Mouse (Mus musculus) urinary bladder, postnatal 4 days (tissue): ENCODE data around the gene Fosl1.

Experiments
- DNase-seq, 2 experiments: peaks; one replicate each; pipeline ENCODE4 v3.0.0; 2021 to 2022; ENCODE audit warnings: low spot score in 2 of 2

Fosl1 gene

DNA sequence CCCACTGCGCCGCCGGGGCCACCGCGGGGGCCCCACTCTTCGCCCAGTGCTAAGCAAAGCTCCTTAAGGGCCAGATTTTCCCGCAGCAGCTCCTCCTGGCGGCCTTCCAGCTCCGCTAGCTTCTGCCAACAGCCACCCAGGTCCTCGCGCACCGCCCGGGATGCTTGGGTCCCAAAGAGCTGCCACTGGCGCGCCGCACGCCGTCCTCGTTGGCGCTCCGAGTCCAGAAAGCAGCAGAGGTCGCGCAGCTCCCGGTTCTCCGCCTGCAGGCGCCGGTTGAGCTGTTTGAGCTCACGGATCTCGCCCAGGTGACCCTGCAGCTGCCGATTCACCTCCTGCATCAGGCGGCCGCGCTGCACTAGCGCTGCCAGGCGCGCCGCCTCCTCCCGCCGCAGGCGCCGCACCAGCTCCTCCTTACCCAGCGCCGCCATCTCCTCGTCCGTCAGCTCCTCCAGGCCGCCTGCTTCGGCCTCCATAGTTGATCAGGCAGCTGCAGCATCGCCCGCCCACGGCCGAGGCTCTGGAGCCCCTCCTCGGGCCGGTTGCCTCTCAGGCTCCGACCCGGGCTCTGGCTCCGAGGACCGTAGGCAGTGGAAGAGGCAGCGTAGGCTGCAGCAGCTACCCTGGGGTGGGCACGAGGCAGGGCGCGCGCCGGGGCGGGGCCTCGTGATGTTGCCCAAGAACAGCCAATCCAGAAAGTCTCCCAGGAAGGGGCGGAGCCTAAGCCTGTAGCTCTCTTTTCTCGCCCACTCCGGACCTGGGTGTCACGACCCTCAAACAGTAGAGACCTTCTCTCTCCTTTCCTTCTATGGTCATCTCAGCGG lies 9.8 kb downstream of the Fosl1 start:
- peak; percentile 93 for DNase-seq

DNA sequence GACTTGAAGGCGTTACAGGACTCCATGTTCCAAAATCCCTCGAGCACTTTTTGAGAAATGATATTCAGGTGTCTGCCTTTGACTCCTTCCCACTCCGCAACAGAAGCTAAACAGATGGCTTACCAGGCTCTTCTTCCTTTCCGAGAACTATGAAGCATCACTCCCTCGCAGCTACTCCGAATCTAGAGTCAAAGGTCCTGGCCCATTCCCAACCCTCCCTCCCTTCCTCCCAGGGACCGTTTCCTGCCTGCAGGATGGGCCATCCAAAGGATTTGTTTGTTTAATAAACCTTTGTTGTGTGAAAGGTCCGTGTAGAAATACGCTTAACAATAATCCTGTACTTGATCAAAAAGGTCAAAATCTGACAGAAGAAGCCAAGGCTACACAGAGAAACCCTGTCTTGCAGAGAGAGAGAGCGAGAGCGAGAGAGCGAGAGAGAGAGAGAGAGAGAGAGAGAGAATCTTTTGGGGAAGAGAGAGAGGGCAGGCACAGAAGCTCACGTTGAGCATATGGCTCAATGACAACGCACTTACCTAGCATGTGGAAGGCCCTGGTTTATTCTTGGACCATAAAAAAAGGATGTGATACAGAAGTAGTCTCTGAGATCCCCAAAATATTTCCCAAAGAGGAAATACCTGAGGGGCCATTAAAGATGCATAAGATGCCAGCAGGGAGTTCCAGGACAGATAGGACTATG lies 10.5 kb downstream of the Fosl1 start, which contains the start of gene Ccdc85b:
Gene Ccdc85b (minus strand): TSS at position 149 of the 697 bp plus-strand sequence.
- no peak for DNase-seq

- no peak for DNase-seq
Measured at GRCm38 (mm10) chr19:5459019-5459418, 11.7 kb downstream of the Fosl1 start.

- DNase-seq = no peak
Measured at GRCm38 (mm10) chr19:5459896-5460295, 12.5 kb downstream of the Fosl1 start.

GRCm38 (mm10) chr19:5460465-5460911 lies 13.1 kb downstream of the Fosl1 start, which contains the start of gene Fibp:
Fibp (plus strand) TSS chr19:5460615.
- peak; percentile 82 to 89 for DNase-seq

DNA sequence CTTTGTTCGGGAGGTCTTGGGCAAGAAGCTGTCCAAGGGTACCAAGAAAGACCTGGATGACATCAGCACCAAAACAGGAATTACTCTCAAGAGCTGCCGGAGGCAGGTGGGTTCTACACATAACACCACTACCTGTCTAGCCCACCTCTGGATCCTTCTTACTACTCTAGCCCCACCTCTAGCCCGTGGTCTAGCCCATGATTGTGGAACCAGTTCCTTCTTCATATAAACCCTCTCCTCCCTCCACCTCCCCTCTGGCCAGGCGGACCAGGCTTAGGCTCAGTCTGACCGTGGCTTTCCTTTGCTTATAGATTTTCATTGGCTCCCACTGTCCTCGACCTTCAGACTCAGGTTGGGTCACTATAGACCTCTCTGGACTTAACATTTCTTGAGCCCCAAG lies 14.1 kb downstream of the Fosl1 start:
- no peak for DNase-seq

GRCm38 (mm10) chr19:5463212-5463611 lies 15.9 kb downstream of the Fosl1 start:
- DNase-seq = no peak

- DNase-seq = no peak
Measured at GRCm38 (mm10) chr19:5463791-5464562, 16.6 kb downstream of the Fosl1 start.

DNA sequence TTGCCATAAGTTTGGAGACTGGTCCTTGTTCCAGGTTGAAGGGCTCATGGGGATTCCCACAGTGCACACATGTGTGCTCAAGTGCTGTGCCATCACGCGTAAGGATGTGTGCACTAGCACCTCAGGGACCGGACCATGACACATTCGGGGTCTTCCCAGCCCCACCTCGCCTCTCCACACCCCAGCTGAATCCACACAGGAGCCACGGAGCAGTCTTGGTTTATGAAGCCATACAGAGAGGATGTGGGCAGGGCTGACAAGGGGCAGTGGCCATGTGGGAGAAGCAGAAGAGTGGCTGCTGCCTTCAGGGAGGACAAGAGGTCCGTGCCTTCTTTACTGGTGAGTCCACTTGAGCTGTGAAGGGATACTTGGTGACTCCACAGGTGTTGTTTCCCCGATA lies 17.7 kb downstream of the Fosl1 start:
- DNase-seq = no peak

DNA sequence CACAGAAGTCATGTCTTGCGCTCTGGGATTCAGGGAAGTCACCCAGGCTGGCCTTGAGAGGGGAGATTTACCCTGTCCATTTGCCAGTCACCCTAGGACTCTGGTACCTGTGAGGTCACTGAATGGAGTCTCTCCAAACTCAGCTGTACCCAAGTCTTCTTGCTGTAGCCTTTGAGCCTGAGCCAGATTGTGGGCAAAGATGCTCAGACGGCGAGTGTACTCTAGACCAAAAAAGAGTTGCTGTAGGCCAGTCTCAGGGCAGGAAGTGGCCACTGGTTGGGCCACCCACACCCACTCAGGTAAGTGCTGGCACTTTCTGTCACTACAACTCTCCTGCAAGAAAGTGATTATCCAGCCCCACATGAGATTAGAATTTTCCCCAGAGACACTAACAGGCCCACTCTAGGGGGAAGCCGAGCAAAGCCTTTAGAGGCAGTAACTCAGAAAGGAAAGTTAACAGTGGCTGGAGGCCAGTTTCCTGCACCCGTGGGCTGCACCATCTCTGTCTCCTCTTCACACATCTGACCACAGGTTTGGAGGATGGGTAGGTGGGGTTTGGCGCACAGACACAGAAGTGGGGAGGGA lies 19.7 kb downstream of the Fosl1 start:
- no peak for DNase-seq

DNA sequence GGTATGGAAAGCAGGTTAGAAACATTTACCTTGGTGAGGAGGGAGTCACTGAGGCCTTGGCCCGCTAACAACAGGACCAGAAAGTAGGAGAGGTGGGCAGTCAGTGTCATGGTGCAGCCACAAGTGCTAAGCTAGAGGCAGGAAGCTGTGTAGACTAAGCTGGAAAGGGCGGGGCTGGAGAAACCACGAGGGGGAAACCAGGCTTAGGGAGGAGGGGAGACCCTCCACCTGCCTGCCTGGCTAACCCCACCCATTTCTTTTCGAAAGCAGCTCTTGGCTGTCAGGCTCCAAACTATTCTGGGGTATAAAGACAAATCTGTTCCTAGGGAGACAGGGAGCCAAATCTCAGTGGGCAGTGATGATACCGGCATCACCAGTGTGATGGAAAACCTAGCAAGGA lies 21.0 kb downstream of the Fosl1 start, which contains the start of gene Ctsw:
Gene Ctsw (minus strand): TSS at position 134 of the 400 bp plus-strand sequence.
- no peak for DNase-seq

DNA sequence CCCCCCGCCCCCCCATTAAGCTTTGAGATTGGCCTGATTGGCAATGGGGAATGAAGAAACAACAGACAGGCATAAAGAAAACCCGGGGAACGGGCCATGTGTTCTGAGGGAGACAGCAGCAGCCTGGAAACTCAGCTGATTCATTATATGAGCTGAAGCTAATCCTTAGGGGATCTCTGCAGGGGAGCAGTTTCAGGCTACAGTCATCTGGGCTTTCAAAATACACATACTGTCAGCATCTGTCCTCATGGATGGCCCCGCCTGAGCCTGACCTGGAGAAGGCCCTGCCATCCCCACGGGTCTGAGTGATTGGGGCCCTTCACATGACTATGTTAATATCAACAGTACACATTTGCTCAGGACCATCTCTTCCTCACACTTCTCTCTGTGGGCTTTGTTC lies 24.5 kb downstream of the Fosl1 start:
- no peak for DNase-seq

DNA sequence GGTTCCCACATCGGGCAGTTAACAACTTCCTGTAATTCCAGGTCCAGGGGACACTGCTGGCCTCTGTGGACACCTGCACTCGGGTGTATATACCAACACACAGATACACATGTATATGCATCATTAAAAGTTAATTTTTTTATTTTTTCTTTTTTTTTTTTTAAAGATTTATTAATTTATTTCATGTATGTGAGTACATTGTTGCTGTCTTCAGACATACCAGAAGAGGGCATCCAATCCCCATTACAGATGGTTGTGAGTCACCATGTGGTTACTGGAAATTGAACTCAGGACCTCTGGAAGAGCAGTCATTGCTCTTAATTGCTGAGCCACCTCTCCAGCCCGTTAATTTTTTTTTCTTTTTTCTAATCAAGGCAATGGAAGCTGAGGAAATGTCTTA lies 25.5 kb downstream of the Fosl1 start:
- no peak for DNase-seq

DNA sequence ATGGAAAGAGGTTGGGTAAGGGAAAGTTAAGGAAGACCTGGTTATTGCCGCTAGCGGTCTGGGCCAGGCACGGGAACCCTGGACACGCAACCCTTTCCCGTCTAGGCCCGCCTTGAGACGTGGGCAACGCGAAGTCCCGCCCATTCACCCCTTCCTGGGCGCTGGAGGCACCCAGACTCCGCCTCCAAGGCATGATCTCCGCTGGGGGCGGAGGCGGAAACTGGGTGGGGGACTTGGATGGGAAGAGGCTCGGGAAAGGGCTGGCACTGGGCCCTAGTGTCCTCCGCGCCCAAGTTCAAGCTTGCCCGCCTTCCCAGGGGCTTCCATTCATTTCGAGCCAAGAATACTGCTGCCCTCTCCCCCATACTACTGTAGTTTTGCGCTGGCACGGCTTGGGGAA lies 26.4 kb downstream of the Fosl1 start, which contains the start of gene Efemp2:
Gene Efemp2 (plus strand): TSS at position 235 of the 400 bp plus-strand sequence.
- DNase-seq = peak; percentile 77 to 79

- no peak for DNase-seq
Measured at GRCm38 (mm10) chr19:5474281-5475068, 27.1 kb downstream of the Fosl1 start.

DNA sequence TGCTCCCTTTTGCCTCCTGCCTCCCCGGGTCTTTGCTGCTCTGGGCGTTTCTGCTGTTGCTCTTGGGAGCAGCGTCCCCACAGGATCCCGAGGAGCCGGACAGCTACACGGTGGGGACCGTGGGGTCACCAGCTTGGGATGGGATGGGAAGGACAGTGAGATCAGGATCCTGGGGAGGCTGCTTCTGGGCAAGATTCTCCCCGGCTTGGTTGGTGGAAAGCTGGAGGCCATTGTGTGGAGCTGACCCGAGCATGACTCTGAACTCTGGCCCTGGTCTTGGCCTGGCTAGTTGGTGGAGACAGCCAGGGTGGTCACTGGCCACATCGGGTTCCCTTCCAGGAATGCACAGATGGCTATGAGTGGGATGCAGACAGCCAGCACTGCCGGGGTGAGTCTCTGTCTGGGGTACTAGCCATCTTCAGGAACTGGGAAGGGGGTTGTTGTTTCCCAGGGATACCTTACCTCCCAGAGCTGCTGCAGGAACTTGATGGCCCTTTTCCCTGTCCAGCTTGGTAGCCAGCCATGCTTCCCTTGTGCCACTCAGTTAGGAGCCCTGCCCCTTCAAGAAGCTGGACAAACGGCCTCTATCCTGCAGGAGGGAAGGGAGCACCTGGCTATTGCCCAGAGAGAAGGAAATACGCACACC lies 27.8 kb downstream of the Fosl1 start:
- no peak for DNase-seq

DNA sequence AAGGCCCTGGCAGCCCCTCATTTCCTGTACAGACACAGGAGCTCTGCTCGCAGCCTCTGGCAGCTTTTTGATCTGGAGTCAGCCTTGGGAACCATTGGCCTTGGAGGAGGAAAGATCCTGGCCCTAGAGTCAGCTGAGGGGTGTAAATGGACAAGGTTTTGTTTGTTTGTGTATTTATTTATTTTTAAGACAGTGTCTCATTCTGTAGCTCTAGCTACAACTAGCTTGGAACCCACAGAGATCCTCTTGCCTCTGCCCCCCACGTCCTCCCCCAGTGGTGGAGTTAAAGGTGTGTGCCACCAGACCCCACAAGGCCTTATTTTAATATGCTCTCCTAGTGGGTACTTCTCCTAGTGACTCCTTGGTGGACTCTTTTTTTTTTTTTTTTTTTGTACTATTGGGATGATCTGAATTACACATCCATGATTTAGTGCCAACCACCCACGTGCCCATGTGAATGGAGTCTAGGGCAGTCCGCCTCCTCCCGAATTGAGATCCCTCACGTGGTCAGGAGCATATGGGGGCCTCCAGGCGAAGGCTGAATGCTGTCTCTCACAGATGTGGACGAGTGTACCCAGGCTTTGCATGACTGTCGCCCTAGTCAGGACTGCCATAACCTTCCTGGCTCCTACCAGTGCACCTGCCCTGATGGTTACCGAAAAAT lies 29.8 kb downstream of the Fosl1 start:
- no peak for DNase-seq

GRCm38 (mm10) chr19:5477668-5478300 lies 30.4 kb downstream of the Fosl1 start:
- DNase-seq = no peak

DNA sequence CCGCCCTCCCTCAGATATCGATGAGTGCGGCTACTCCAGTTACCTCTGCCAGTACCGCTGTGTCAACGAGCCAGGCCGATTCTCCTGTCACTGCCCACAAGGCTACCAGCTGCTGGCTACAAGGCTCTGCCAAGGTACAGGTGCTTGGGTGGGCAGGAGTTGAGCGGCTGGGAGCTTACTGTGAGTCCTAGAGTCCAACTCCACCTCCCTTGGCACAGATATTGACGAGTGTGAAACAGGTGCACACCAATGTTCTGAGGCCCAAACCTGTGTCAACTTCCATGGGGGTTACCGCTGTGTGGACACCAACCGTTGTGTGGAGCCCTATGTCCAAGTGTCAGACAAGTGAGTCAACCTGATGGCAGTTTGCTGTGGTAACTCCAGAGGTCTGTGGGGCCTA lies 32.7 kb downstream of the Fosl1 start:
- DNase-seq = no peak
